Mouse (Mus musculus) embryonic stem cell, embryonic (primary cell): Measurements from ENCODE around the gene Klf2.

Experiments used
- CTCF ChIA-PET, 4 experiments: fragments of 300-600 bp in 2 of 4; fragments of 350-600 bp in 2 of 4; sonication (Branson Sonifier 250); formaldehyde crosslinking; loops; one replicate each; lab custom pipeline; 2022; ENCODE audit warnings: inconsistent platforms in 2 of 4; lab: Charles Lee
- POLR2A ChIA-PET, 4 experiments: fragments of 300-600 bp in 2 of 4; fragments of 350-600 bp in 2 of 4; sonication (Branson Sonifier 250); formaldehyde crosslinking; loops; one replicate each; lab custom pipeline; 2022; ENCODE audit warnings: antibody characterized with exemption in 4 of 4, inconsistent platforms in 1 of 4; lab: Charles Lee

The Klf2 gene

GRCm38 (mm10) chr8:72363457-72363856 is 44.6 kb downstream of the Klf2 start:
- ChIA-PET CTCF (interaction anchor here in 3 of 4 experiments (0.7 to 3.1 kb wide), 6 partner anchors 91 to 119 kb away, joined by 4 to 12 read pairs (median 5); no protein-coding TSS in a partner anchor), POLR2A (interaction anchor here in 3 of 4 experiments (0.7 to 6.9 kb wide), 28 partner anchors 14 to 106 kb away, joined by 3 to 52 read pairs (median 5); partner anchors contain the start of gene Klf2 (in 3 of the 3))

GRCm38 (mm10) chr8:72365016-72365415 is 46.2 kb downstream of the Klf2 start:
- POLR2A ChIA-PET, result interaction anchor here in 3 of 4 experiments (0.6 to 6.9 kb wide), 45 partner anchors 10 to 104 kb away, joined by 3 to 52 read pairs (median 5); partner anchors contain the start of gene Klf2 (in 2 of the 3)

DNA sequence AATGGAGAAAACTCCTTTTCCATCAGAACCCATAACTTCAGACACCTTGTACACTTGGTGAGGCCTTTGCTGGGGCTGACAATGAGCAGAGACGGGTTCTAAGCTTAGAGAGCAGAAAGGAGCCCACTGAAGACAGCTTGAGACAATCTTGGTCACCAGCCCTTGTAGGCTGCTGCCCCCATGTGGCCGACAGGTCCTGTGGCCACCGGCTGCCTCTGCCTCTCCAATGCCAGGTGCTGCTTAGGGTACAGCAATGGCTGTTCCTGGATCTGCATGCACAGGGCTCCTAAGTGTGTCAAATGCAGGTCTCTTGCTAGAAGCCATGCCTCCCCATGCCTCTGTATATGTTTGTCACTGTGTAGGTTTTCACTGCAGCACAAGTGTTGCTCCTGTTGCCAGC is 47.0 kb downstream of the Klf2 start:
- POLR2A ChIA-PET, result interaction anchor here (0.6 to 6.9 kb wide), 55 partner anchors 11 to 142 kb away, joined by 3 to 52 read pairs (median 4); partner anchors contain the start of genes Klf2 (in 3 of the 4) and Gm10282 (in 1 of the 4)
- CTCF ChIA-PET, result interaction anchor here (0.5 to 1.9 kb wide), 49 partner anchors 9 to 188 kb away, joined by 3 to 26 read pairs (median 4); partner anchors contain the start of genes Ap1m1 (in 1 of the 4) and Klf2 (in 1 of the 4)

More at GRCm38 (mm10) chr8:72365016-72365415, 46.2 kb downstream of the Klf2 start:
- CTCF ChIA-PET, result interaction anchor here (0.7 to 1.9 kb wide), 31 partner anchors 10 to 188 kb away, joined by 3 to 26 read pairs (median 4); partner anchors contain the start of genes Ap1m1 (in 1 of the 4) and Klf2 (in 1 of the 4)

- ChIA-PET CTCF (interaction anchor here (1.0 to 1.5 kb wide), 14 partner anchors 29 to 109 kb away, joined by 3 to 26 read pairs (median 8); no protein-coding TSS in a partner anchor), POLR2A (interaction anchor here in 3 of 4 experiments (0.5 to 6.9 kb wide), 8 partner anchors 12 to 223 kb away, joined by 3 to 34 read pairs (median 12); no protein-coding TSS in a partner anchor)
Measured at GRCm38 (mm10) chr8:72366435-72366834, 47.6 kb downstream of the Klf2 start.
